Mouse (Mus musculus): ENCODE data around the gene Sowaha. TPM values are rescaled to one million over a fixed set of nuclear protein-coding genes. Genes with fewer than 3 reads are reported as not detected.
"Not testable (repeated sequence)": the region's sequence is repeated elsewhere in the genome, so short reads cannot be mapped to it uniquely, and the experiment has no call there.

The Sowaha gene
- total RNA-seq, 2 experiments from 2014 or later = 0.14 TPM

- intact Hi-C loops (cut with DNase I) = no loop called here
- peak; percentile 68 to 72 for DNase-seq
Observed at GRCm38 (mm10) chr11:53448529-53448928, 31.5 kb downstream of the Sowaha start.

- no peak for DNase-seq
- intact Hi-C loops (cut with DNase I) = no loop called here
Observed at GRCm38 (mm10) chr11:53447996-53448395, 32.1 kb downstream of the Sowaha start.

DNA sequence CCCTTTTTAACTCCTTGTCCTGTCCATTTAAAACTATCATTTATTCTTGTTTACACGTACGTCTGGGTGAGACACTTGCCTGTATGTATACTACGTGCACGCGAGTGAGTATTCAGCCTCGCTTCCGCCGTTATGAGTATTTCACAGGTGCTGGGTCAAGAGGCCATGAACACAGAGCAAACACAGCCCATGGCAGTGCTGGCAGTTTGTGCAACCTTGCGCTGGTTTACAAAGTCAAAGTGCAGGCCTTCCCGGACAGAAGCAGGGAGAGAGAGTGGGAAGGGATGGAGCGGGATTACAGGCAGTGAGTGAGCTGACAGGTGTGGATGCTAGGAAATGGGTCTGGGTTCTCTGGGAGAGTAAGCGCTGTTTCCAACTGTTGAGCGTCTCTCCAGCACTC is 33.9 kb downstream of the Sowaha start:
- DNase-seq = no peak
- intact Hi-C loops (cut with DNase I) = no loop called here

DNA sequence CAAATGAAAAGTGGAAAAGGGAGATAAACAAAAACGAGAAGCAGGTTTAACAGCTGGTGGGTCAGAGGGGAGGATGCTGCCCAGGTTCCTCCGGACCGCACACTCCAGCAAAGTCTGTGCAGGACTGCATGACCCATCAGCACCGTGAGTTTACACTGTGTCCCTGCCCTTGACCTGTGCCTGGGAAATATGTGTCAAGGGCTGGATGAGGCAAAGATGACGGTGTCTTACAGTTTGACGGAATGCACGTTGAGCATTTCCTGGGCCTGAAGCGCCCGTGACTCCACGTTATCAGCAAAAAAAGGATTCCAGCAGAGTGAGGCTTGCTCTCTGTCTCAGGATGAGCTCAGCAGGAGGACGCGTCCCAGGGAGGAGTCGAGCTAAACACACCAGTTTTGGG is 34.5 kb downstream of the Sowaha start:
- intact Hi-C loops (cut with DNase I) = no loop called here
- no peak for DNase-seq

DNA sequence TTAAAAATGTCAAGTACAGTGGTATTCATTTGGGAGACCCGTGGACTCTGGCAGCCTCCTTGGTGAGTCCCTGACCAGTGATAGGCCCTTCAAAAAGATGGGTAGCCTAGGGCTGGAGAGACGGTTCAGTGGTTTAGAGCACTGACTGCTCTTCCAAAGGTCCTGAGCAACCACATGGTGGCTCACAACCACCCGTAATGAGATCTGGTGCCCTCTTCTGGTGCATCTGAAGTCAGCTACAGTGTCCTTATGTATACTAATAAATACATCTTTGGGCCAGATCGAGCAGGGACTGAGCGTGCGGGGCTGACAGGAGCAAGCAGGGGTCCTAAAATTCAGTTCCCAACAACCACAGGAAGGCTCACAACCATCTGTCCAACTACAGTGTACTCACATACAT is 36.2 kb downstream of the Sowaha start:
- peak in 1 of 2 experiments; percentile 32 for DNase-seq
- intact Hi-C loops (cut with DNase I) = no loop called here

- DNase-seq = no peak
- intact Hi-C loops (cut with DNase I) = no loop called here
Observed at GRCm38 (mm10) chr11:53441921-53442320, 38.2 kb downstream of the Sowaha start.

GRCm38 (mm10) chr11:53436338-53436737 is 43.7 kb downstream of the Sowaha start:
- intact Hi-C loops (cut with DNase I) = no loop called here
- no peak for DNase-seq

GRCm38 (mm10) chr11:53435504-53435903 is 44.6 kb downstream of the Sowaha start:
- intact Hi-C loops (cut with DNase I) = no loop called here
- no peak for DNase-seq

- DNase-seq = no peak
- intact Hi-C loops (cut with DNase I) = loop anchor here (2.0 to 5.0 kb wide), 2 partner anchors 34 to 131 kb away; partner anchors contain the start of gene Hspa4
Observed at GRCm38 (mm10) chr11:53433057-53433456, 47.0 kb downstream of the Sowaha start.

DNA sequence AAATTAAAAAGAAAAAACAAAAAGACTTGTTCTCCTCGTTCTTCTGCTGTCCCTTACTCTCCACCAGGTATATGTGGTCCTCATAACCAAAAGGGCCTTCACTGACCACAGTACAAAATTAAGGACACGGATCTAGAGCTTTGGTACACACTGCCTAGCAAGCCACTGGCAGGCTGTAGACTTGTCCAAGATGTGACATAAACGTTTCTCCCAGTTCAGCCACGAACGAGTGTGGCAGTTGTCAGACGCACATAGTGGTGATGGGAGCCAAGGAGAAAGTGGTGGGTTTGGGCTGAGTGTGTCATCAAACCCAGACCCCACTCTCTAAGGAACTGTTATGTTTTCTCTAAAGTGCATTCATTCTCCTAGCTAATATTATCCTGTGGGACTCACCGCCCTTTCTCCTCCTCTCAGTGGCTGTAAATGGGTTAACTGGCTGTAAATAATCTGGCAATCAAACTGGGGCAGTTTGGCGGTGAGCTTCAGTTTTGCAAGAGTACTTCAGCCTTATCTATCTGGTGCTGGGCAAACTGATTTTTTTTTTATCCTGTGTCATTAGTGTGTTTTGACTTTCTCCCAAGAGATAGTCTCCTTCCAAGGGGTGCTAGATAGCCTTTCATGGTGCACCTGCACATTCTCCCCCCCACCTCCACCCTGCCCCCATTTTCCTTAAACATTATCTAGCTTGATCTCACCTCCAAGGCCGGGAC is 48.6 kb downstream of the Sowaha start:
- no peak for DNase-seq
- intact Hi-C loops (cut with DNase I) = loop anchor here (2.0 to 5.0 kb wide), 2 partner anchors 35 to 129 kb away; partner anchors contain the start of gene Hspa4

DNA sequence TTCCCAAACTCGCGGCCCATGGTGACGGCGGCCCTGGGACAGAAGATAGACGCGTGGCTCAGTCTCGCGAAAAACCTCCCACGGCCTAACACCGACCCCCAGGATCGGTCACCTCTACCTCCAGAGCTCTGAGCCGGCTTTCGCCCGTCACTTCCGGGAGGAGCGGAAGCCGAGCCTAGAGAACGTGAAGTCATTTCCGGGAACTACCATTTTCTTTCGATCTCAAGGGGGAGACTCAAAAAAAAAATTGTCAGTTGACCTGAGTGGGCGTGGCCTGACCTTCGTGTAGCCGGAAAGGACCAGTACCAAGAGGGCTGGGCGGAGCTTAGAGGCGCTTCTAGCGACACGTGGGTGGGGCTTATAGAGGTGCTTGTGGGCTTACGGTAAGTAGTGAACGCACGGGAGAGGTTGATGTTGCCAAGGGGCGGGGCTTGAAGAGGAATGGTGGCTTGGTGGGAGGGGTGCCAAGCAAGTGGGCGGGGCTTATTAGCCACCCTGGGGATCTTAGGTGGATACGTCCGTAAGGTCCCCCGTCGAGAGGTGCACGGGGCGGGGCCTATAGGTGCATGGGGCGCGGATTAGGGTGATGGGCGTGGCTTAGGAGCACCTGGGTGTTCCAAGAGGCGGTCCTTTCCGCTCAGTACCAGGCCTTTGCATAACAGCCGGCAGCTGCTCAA is 49.3 kb downstream of the Sowaha start, which contains the start of the genes Uqcrq and Gdf9:
Gene Uqcrq, minus strand, starts transcription at position 162 of the 677 bp plus-strand sequence.
Gene Gdf9, plus strand, starts transcription at position 354 of the 677 bp plus-strand sequence.
- peak; percentile 96 to 97 for DNase-seq
- intact Hi-C loops (cut with DNase I) = loop anchor here (5.0 kb wide), 1 partner anchor 129 kb away; the partner anchor contains the start of gene Hspa4

DNA sequence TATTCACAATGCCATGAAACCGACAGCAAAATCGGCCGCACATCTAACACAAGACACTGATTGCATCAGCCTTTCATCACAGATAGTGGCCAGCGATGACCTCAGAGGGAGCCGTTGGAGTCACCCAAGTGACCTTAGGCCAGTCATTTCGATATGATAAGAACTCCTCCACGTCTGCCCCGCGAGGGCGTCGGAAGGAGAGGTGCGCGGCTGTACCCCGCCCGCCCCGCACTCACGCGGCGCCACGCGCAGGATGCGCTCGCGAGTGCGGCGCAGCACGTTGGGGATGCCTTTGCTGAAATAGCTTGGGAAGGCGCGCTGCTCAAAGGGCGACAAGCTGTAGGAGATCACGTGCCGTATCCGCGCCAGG is 49.8 kb downstream of the Sowaha start:
- no peak for DNase-seq
- intact Hi-C loops (cut with DNase I) = loop anchor here (5.0 kb wide), 1 partner anchor 128 kb away; the partner anchor contains the start of gene Hspa4

DNA sequence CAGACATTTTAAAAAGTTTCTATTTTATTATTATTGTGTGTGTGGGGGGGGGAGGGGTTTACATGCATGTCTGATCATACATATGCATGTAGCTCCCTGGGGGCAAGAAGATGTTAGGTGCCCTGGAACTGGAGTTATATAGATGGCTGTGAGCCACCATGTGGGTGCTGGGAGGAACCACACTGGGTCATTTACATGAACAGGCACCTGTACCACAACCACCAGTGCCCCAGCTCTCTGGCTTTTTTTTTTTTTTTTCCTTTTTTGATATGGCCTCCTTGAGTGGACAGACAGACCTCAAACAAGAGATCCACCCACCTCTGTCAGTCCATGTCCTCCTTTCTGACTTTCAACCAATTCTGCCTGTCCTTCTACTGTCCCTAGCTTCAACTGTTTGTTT is 50.9 kb downstream of the Sowaha start:
- DNase-seq = no peak
- intact Hi-C loops (cut with DNase I) = no loop called here

DNA sequence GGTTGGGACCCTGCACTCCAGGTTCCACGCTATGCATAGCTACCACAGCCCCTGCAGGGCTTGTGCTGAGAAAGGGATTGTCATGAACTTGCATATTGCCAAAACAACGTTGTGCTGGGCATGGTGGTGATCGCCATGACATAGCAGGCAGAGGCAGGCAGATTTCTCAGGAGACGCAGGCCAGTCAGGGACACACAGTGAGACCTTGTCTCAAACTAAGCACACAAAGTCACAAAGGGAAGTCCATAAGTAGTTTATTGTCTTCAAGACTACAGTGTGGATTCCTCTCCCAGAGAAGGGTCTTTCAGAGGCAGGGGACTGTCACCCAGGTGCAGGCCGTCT is 51.4 kb downstream of the Sowaha start:
- DNase-seq = no peak
- intact Hi-C loops (cut with DNase I) = no loop called here

DNA sequence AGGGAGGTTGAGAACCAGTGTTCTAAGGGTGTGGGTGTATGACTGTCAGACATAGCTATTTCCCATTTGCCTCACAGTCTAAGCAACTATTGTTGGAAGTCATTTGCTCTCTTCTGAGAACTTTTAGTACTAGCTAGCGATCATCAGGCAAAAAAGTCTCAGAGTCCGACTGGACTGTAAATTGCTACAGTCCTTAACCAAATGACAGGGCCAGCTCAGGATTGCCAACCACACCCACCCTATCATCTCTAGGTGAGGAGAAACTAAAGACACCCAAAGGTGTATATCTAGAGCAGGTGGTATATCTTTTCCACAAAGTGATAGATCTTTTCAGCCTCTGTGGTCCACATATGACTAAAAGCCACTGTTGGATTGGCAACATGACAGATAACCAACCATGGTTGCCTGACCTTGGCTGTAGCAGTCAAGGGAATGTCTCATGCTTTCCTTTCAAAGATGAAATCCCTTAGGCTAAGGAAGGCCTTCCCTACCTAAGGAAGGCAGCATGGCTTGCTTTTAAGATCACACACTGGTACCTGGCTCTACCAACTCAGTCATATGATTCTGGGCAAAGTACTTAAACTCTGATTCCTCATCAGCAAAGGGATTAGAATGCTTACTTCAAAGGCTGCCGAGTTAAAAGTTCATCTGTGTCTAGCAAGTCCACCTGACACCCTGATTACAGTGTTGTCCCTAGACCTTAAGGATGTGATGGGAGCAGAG is 51.9 kb downstream of the Sowaha start:
- intact Hi-C loops (cut with DNase I) = no loop called here

GRCm38 (mm10) chr11:53426914-53427313 is 53.2 kb downstream of the Sowaha start:
- intact Hi-C loops (cut with DNase I); DNase-seq: not testable (repeated sequence)

More for the DNA sequence above, 51.9 kb downstream of the Sowaha start:
- DNase-seq = no peak

Other genes with a start within 250 kb of the Sowaha start
- 100 to 1,000 TPM; 125 to 126 TPM for gene Hspa4, start 179.8 kb downstream of the Sowaha start, total RNA-seq (2021)
- gene Zcchc10, start 155.6 kb downstream of the Sowaha start, total RNA-seq (2021) = 1 to 10 TPM; 5.3 to 6.8 TPM
- gene Aff4, start 129.4 kb downstream of the Sowaha start, total RNA-seq (2021) = 10 to 100 TPM; 81.8 to 88.8 TPM
- gene Leap2, start 57.1 kb downstream of the Sowaha start, total RNA-seq (2021) = not detected
- gene Uqcrq, start 49.4 kb downstream of the Sowaha start, total RNA-seq (2021) = 1,000 to 10,000 TPM; 2,773 to 2,928 TPM
- gene Gdf9, start 49.3 kb downstream of the Sowaha start, total RNA-seq (2021) = under 1 TPM; 0.19 to 0.39 TPM
- not detected for gene Gm10447, start 23.2 kb downstream of the Sowaha start, total RNA-seq (2021)
- under 1 TPM; 0.39 to 0.76 TPM for gene Shroom1, start 23.1 kb downstream of the Sowaha start, total RNA-seq (2021)
- not detected for gene Gm9837, start 9.8 kb downstream of the Sowaha start, total RNA-seq (2021)
- not detected for gene Gm9945, start 108 bp downstream of the Sowaha start, total RNA-seq (2021)
- 10 to 100 TPM; 28.4 to 35.3 TPM for gene Sept8, start 39.0 kb upstream of the Sowaha start, total RNA-seq (2021)
- gene Kif3a, start 87.1 kb upstream of the Sowaha start, total RNA-seq (2021) = 1 to 10 TPM; 8.2 to 10.0 TPM
- not detected for gene Il4, start 138.4 kb upstream of the Sowaha start, total RNA-seq (2021)
- gene Il13, start 154.4 kb upstream of the Sowaha start, total RNA-seq (2021) = not detected
- 1 to 10 TPM; 6.9 to 8.1 TPM for gene Rad50, start 227.0 kb upstream of the Sowaha start, total RNA-seq (2021)
- not detected for gene Il5, start 240.5 kb upstream of the Sowaha start, total RNA-seq (2021)

All from heart, postnatal 36 days (tissue).